Mouse (Mus musculus): ENCODE results near the gene Slc35f1.

Slc35f1 gene

GRCm38 (mm10) chr10:52926330-52926729 is 236.0 kb downstream of the Slc35f1 start:
- DNase-seq (ENCODE audit: low spot score in 2 of 2), result no peak

GRCm38 (mm10) chr10:52932159-52932558 is 241.8 kb downstream of the Slc35f1 start:
- no peak for DNase-seq (ENCODE audit: low spot score in 2 of 2)

GRCm38 (mm10) chr10:52934615-52935014 is 244.3 kb downstream of the Slc35f1 start:
- DNase-seq (ENCODE audit: low spot score in 2 of 2), result no peak

GRCm38 (mm10) chr10:52940111-52940830 is 249.9 kb downstream of the Slc35f1 start:
- DNase-seq (ENCODE audit: low spot score in 2 of 2), result no peak

GRCm38 (mm10) chr10:52940831-52941216 is 250.5 kb downstream of the Slc35f1 start:
- DNase-seq (ENCODE audit: low spot score in 2 of 2), result no peak

GRCm38 (mm10) chr10:52952581-52952980 is 262.2 kb downstream of the Slc35f1 start:
- no peak for DNase-seq (ENCODE audit: low spot score in 2 of 2)

GRCm38 (mm10) chr10:52956728-52957127 is 266.4 kb downstream of the Slc35f1 start:
- DNase-seq (ENCODE audit: low spot score in 2 of 2), result no peak

- DNase-seq (ENCODE audit: low spot score in 2 of 2), result no peak
Observed at GRCm38 (mm10) chr10:52979251-52979650, 288.9 kb downstream of the Slc35f1 start.

GRCm38 (mm10) chr10:52982836-52983235 is 292.5 kb downstream of the Slc35f1 start:
- peak in 1 of 2 experiments; percentile 12 for DNase-seq (ENCODE audit: low spot score in 2 of 2)

GRCm38 (mm10) chr10:52992246-52992645 is 301.9 kb downstream of the Slc35f1 start:
- no peak for DNase-seq (ENCODE audit: low spot score in 2 of 2)

- DNase-seq (ENCODE audit: low spot score in 2 of 2), result no peak
Observed at GRCm38 (mm10) chr10:52996886-52997285, 306.6 kb downstream of the Slc35f1 start.

GRCm38 (mm10) chr10:53001136-53001535 is 310.8 kb downstream of the Slc35f1 start:
- DNase-seq (ENCODE audit: low spot score in 2 of 2), result no peak

- no peak for DNase-seq (ENCODE audit: low spot score in 2 of 2)
Observed at GRCm38 (mm10) chr10:53006229-53007190, 316.2 kb downstream of the Slc35f1 start.

GRCm38 (mm10) chr10:53013878-53014277 is 323.5 kb downstream of the Slc35f1 start:
- no peak for DNase-seq (ENCODE audit: low spot score in 2 of 2)

GRCm38 (mm10) chr10:53028454-53028853 is 338.1 kb downstream of the Slc35f1 start:
- DNase-seq (ENCODE audit: low spot score in 2 of 2), result no peak

GRCm38 (mm10) chr10:53035202-53035601 is 344.9 kb downstream of the Slc35f1 start:
- DNase-seq (ENCODE audit: low spot score in 2 of 2), result no peak

- DNase-seq (ENCODE audit: low spot score in 2 of 2), result no peak
Observed at GRCm38 (mm10) chr10:53045931-53046330, 355.6 kb downstream of the Slc35f1 start.

GRCm38 (mm10) chr10:53052521-53052920 is 362.2 kb downstream of the Slc35f1 start:
- DNase-seq (ENCODE audit: low spot score in 2 of 2), result no peak

GRCm38 (mm10) chr10:53060745-53061144 is 370.4 kb downstream of the Slc35f1 start:
- no peak for DNase-seq (ENCODE audit: low spot score in 2 of 2)

GRCm38 (mm10) chr10:53062741-53063140 is 372.4 kb downstream of the Slc35f1 start:
- DNase-seq (ENCODE audit: low spot score in 2 of 2), result no peak

GRCm38 (mm10) chr10:53087811-53088210 is 397.5 kb downstream of the Slc35f1 start:
- DNase-seq (ENCODE audit: low spot score in 2 of 2), result no peak

- no peak for DNase-seq (ENCODE audit: low spot score in 2 of 2)
Observed at GRCm38 (mm10) chr10:53091525-53091924, 401.2 kb downstream of the Slc35f1 start.

GRCm38 (mm10) chr10:53096446-53096845 is 406.1 kb downstream of the Slc35f1 start:
- no peak for DNase-seq (ENCODE audit: low spot score in 2 of 2)

Measured in frontal cortex, postnatal 10 days (tissue).